8 mouse cellular contexts compared by ENCODE assay signal in the genomic region with DNA sequence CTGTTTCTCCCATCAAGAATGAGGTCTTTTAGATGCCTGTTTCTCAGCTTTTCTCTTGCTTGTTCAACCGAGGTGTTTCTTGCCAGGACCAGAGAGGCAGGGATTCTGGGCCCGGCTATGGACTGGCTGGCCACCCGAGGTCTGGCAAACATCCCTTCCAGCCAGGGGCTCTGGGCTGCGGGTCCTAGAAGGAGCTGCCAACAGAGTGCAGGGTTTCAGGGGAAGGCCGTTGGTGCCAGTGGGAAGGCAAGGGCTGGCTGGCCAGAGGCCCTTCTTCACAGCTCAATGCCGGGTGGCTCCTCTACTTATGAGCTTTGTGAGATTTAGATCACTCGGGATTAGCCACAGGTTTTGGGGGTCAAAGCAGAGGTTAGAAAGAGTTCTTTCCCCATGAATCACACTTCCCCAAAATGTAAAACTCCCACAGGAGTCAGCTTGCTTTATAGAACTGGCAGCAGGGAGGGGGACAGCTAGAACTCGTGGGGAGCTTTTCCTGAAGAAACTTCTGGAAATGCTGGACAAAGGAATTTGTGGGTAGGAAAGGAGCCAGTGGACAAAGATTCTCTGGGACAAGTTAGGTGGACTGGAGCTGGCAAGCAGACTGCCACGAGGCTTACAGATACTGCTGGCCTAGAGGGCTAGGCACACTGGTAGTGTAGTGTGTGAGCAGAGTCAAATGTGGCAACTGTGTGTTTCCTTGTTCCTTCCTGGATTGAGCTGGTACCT.
DNase-seq lines count a peak whose midpoint lies in the region; ATAC-seq lines count a peak whose summit lies in the region.

No protein-coding gene starts in this region.

- no peaks in the 10 kb centered on the region for H3K27me3 ChIP-seq in hindbrain, embryonic 16.5 days (replicated peaks; ENCODE audit: control insufficient read depth, insufficient read depth, low read length)
- H3K27me3 ChIP-seq in hindbrain, embryonic 11.5 days (ENCODE audit: control insufficient read depth, insufficient read depth, low read length), result no peaks in the 10 kb centered on the region
- H3K27me3 ChIP-seq in limb, embryonic 15.5 days, result no peaks in the 10 kb centered on the region

- H3K9me3 ChIP-seq in hindbrain, embryonic 16.5 days (ENCODE audit: control insufficient read depth, low read length), result no peaks in the 10 kb centered on the region
- H3K9me3 ChIP-seq in hindbrain, embryonic 11.5 days (ENCODE audit: control insufficient read depth, low read length), result no peaks in the 10 kb centered on the region
- no peaks in the 10 kb centered on the region for H3K9me3 ChIP-seq in limb, embryonic 15.5 days

- WGBS in hindbrain, embryonic 16.5 days, result 61% methylated on average over 9 of the region's 9 CpGs
- 71% methylated on average over 9 of the region's 9 CpGs for WGBS in hindbrain, embryonic 11.5 days
- 35% methylated on average over 9 of the region's 9 CpGs for WGBS in limb, embryonic 15.5 days

- no peaks in the 10 kb centered on the region for H3K36me3 ChIP-seq in hindbrain, embryonic 16.5 days (ENCODE audit: control insufficient read depth, insufficient read depth, low read length)
- no peaks in the 10 kb centered on the region for H3K36me3 ChIP-seq in hindbrain, embryonic 11.5 days (ENCODE audit: control insufficient read depth, insufficient read depth, low read length)
- H3K36me3 ChIP-seq in limb, embryonic 15.5 days, result no peaks in the 10 kb centered on the region

- DNase-seq in hindbrain, embryonic 11.5 days (ENCODE audit: low spot score), result no peak
- DNase-seq in adipocyte (ENCODE audit: low spot score), result peak; percentile 75
- DNase-seq in gastrocnemius, postnatal 25 days, result peak; percentile 73
- no peak for DNase-seq in urinary bladder, postnatal 25 days (ENCODE audit: low spot score)
- no peak for DNase-seq in adrenal gland, postnatal 14 days
- no peak for DNase-seq in spleen, postnatal 4 days (ENCODE audit: low spot score in 2 of 2)

- no peak overlapping the region for H3K9ac ChIP-seq in hindbrain, embryonic 16.5 days (ENCODE audit: low read depth, low read length)
- no peak overlapping the region for H3K9ac ChIP-seq in hindbrain, embryonic 11.5 days (ENCODE audit: low read depth, low read length)
- no peak overlapping the region for H3K9ac ChIP-seq in limb, embryonic 15.5 days

- H3K4me3 ChIP-seq in hindbrain, embryonic 16.5 days (ENCODE audit: low read length), result no peak overlapping the region
- no peak overlapping the region for H3K4me3 ChIP-seq in hindbrain, embryonic 11.5 days (ENCODE audit: low read depth, low read length)
- H3K4me3 ChIP-seq in limb, embryonic 15.5 days, result no peak overlapping the region

- ATAC-seq in hindbrain, embryonic 16.5 days, result peak; percentile 46; the same call in 1 of the 2 replicates
- no peak for ATAC-seq in hindbrain, embryonic 11.5 days (ENCODE audit: low FRiP score)
- ATAC-seq in limb, embryonic 15.5 days (ENCODE audit: insufficient number of reproducible peaks, low FRiP score, low TSS enrichment, low read depth), result no peak; the same call in 1 of the 2 replicates

- no peak overlapping the region for H3K27ac ChIP-seq in hindbrain, embryonic 16.5 days (ENCODE audit: low read depth, low read length)
- no peak overlapping the region for H3K27ac ChIP-seq in hindbrain, embryonic 11.5 days (ENCODE audit: low read depth, low read length)
- peak overlapping the region; percentile 70 for H3K27ac ChIP-seq in limb, embryonic 15.5 days

- peaks cover 4% of the 10 kb centered on the region for H3K4me1 ChIP-seq in hindbrain, embryonic 16.5 days (ENCODE audit: control insufficient read depth, insufficient read depth, low read depth, low read length)
- H3K4me1 ChIP-seq in hindbrain, embryonic 11.5 days (replicated peaks; ENCODE audit: control insufficient read depth, insufficient read depth, low read length), result no peaks in the 10 kb centered on the region
- H3K4me1 ChIP-seq in limb, embryonic 15.5 days, result peaks cover 70% of the 10 kb centered on the region

- H3K4me2 ChIP-seq in hindbrain, embryonic 16.5 days (ENCODE audit: low read length), result no peak overlapping the region
- H3K4me2 ChIP-seq in hindbrain, embryonic 11.5 days (replicated peaks; ENCODE audit: low read depth, low read length), result no peak overlapping the region
- no peak overlapping the region for H3K4me2 ChIP-seq in limb, embryonic 15.5 days

Comparison
In these comparisons a context has a peak if more than half of its experiments do, and no peak if none do; other contexts are left out.
1. DNase-seq: peak in adipocyte (single experiment) and gastrocnemius, postnatal 25 days (single experiment); none in hindbrain, embryonic 11.5 days (single experiment), urinary bladder, postnatal 25 days (single experiment), adrenal gland, postnatal 14 days (single experiment) and spleen, postnatal 4 days (0 of 2).